Mouse (Mus musculus) layer of hippocampus, postnatal 10 days (tissue): ENCODE results near the gene Dlec1. TPM values are rescaled to one million over a fixed set of nuclear protein-coding genes. Genes with fewer than 3 reads are reported as not detected.

Experiments used
- DNase-seq, 2 experiments: peaks; one replicate each; pipeline ENCODE4 v3.0.0; 2021; ENCODE audit warnings: low spot score in 2 of 2
- total RNA-seq, 2 experiments: library from RNA; stranded (reverse); gene quantifications; 2 replicates each; pipeline ENCODE4 v1.2.3; 2021

The Dlec1 gene
- total RNA-seq, 2 experiments from 2014 or later: 1.8 to 2.7 TPM

DNA sequence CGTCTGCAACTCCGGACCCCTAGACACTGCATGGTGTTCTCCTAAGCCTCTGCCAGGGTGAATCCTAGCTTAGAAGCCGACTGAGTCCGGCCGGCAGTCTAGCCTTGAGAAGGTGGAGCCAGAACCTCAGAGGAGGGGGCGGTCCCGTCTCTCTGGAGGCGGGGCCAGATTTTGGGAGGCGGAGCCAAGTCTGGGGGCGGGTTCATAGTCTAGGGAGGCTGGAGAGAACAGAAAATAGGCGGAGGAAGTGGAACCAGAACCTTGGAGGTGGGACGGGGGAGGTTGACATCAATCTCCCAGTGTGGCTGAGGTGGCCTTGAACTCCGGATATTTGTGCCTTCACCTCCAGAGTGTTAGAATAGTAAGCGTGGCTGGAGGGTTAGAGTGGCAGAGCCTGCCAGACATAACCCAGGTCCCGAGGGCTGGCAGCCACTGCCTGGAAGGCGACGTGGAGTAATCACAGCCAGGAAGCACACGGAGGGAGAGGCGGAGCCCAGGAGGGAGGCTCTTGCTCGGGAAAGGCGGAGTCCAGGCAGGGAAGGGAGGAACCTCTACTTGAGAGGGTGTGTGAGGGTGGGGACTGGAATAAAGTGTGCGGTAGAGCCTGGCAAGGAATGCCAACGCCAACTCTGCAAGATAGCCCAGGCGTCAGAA is 14.0 kb upstream of the Dlec1 start:
- DNase-seq: peak; percentile 80

GRCm38 (mm10) chr9:119089437-119089836 is 12.8 kb upstream of the Dlec1 start:
- no peak for DNase-seq

- no peak for DNase-seq
Observed at GRCm38 (mm10) chr9:119090462-119090861, 11.8 kb upstream of the Dlec1 start.

DNA sequence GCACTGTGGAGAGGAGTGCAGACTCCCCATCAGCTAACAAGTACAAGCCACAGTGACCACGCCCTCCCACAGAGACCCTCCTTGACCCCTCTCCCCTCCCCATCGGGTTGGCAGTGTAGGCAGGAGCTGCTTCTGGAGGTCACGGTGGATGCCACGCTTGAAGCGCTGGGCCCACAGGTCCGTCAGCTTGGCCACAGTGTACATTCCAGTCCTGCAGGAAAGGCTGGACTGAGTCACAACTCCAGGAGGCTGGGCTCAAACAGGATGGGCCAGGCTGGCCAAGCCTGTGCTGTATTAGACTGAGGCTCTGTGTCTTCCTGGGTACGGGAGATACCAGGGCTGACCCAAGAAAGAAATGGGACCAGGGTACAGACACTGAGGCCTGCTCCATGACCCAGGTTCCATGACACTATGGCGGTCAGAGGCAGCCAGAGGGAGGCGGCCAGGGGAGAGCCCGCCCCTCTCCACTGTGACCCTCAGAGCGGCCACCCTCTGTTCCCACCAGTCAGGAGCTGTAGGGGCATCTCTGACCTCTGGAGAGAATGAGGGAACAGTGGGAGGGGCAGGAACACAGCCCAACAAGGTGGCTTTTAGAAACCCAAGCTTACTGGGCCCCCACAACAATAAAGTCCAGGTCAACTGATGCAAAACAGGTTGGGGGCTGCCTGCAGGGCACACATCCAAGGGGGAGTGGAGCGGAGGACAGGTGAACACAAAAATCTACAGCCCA is 10.5 kb upstream of the Dlec1 start:
- DNase-seq: no peak

DNA sequence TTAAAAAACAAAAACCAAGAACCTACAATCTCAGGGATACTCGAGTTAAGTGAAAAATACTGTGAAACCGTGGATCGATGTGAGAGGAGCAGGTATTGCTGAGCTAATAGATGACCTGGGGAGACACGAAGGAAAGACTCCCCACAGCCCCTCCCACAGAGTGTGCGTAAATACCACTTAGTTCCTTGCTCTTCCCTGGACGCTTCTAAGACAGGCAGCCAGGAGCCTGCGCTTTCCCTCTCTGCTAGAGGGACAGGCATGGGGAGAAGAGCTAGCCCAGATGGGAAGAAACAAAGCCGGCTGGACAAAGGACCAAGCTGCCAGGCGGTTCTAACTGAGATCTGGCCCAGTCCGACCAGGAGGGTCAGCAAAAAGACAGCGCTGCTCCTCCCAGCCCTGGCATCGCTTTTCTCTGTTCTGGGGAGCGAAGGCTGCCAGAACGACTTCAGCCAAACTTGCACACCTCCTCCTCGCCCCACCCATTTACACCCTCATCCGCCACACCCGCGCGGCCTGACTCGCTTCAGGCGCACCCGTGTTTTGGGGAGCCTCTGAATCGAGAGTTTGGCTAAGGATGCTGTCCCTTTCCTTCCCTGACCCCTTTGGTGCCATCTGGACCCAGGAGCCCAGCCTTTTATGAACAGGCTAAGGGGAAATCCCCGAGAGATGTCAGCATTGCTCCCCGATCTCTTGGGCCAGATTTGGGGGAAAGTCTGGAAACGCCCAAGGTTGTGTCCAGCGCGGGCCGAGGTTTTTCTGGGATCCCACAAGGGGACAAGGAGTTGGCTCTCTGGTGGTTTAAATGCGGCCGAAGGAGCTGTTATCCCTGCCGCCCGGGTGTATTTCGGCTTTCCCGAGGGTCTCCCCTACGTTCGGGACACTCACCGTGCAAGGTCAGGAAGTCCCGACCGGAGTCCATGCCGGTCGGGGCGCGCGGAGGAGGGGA is 9.5 kb upstream of the Dlec1 start:
- no peak for DNase-seq

DNA sequence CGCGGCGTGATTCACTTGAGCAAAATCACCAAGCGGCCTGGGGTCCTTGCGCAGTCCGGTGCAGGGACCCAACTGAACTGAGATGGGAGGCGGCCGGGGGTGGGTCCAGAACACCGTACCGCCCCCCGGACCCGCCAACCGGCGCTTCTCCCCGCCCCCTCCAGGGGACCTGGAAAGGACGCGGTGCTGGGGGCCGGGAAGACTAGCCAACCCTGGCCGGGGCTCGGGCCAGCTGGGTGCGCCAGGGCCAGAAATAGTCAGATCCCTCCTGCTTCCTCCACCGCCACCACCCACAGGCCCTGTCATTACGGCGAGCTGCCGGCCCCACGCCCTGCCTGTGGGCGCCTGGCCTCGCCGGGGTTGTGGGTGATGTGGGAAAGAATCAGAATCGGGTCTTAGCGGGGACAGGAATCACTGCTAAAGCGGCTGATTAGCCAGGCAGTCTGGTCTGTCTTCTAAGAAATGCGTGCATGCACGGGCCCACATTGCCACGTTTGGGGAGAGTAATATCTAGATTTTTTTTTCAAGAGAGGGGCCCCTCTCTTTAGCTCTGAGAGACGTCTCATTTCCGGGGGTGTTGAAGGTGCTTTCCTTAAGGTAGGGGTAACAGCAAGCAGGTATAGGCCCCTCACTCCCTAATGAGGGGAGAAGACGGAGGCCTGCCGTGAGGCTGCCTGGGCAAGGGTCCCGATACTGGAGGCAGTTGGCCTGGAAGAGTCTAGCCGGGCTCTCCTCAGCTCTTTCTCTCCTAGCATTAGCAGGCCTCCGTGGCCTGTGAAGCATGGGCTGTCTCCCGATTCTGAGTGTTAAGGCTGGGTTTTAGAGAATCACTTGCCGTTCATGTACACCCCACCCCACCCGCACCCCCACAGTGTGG is 8.6 kb upstream of the Dlec1 start, which contains the start of gene Plcd1:
TSS of gene Plcd1 (minus strand) at position 84 of the 877 bp plus-strand sequence.
- DNase-seq: peak; percentile 89 to 92

DNA sequence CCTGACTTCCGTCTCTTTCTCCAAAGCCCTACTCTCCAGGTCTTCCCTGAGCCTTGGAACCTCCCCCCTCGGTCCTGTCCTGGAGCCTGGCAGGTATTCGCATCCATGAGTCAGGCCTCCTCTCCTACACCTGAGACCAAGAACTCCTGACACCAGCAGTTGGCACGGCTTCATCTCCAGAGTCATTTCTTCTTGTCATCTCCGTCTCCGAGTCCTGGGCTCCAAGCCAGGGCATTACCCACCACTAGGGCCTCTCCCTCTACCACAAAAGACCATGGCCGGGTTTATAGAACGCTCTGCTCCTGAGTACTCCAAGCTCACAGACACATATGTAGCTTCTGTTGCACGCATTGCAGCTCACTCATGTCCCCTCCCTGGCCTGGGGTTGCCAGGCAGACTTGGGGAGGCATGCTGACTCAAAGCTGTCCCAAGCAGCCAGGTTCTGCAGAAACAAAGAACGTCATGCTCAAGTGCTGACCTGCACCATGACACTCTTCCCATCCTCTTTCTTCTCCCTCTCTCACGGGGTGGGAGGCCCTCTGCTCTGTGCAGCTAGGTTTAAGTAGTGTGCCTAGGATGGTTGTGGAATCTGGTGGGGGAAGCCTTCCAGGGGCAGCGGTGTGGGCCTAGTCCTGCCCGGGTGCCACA is 7.7 kb upstream of the Dlec1 start:
- DNase-seq: no peak

GRCm38 (mm10) chr9:119100177-119100898 is 1.9 kb upstream of the Dlec1 start:
- no peak for DNase-seq

- no peak for DNase-seq
Observed at GRCm38 (mm10) chr9:119102783-119103113, 470 bp downstream of the Dlec1 start.

GRCm38 (mm10) chr9:119107566-119107965 is 5.3 kb downstream of the Dlec1 start:
- DNase-seq: peak in 1 of 2 experiments; percentile 60

- no peak for DNase-seq
Observed at GRCm38 (mm10) chr9:119109685-119110353, 7.5 kb downstream of the Dlec1 start.

DNA sequence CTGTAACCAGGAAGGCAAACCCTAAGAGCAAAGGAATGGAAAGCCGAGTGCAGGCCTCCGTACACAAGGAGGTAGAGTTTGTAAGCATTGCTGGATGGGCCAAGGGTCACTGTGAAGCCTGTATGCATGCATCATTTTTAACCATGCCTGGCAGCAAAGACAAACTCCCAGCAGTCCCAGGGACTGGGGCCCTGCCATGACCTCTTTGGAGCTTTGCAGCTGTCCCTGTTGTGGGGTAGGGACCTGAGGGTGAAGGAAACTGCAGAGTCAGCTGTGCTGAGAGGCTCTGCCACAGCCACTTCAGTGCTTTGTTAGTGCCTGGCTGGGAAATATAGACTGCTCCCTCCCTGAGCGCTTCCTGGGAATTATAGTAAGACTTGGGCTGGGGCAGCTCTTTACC is 8.4 kb downstream of the Dlec1 start:
- DNase-seq: no peak

DNA sequence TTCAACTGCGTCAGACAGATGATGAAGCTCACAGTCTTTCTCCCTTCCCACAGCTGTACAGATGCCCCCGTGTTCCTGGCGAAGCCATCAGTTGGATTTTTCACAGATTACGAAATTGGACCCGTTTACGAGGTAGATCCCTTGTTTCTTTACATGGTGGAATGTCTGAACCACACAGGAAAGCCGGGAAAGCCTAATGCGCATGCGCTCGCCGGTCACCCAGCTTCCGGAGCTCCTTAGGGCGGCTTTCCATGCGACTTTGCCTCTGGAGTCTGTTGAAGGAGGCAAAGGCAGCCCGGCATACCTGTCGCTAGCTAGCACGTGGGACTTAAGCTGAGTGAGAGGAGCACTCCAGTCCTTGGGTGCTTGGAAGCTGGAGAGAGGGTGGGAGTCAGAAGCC is 12.6 kb downstream of the Dlec1 start:
- no peak for DNase-seq

DNA sequence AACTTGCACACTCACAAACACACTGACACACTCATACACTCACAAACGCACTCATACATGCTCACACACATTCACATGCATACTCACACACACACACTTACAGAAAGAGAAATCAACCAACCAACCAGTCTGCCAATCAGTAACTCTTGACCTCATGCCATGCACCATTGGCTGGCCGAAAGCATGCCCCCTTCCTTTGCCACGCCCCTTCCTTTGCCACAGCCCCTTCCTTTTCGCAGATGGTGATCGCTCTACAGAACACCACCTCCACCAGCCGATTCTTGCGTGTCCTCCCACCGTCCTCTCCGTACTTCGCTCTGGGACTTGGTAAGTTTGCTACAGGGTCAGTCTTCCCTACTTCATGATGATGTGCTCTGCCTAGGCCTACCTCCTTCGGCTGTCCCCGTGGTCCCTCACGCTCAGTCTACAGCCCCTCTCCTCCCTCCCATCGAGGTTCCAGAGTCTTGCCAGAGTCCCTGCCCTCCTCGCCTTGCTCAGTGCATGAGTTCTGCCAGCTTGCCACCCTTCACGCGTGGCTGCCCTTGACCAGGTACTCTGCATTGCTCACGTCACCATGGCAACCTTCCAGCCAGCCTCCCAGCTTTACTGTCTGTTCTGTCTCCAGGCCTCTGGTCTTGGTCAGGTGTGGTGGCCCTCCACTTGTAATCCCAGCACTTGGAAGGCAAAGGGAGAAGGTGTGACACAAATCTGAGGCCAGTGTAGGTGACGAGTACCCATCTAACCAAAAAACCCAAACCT is 17.3 kb downstream of the Dlec1 start:
- DNase-seq: no peak

- DNase-seq: no peak
Observed at GRCm38 (mm10) chr9:119120168-119120560, 17.9 kb downstream of the Dlec1 start.

DNA sequence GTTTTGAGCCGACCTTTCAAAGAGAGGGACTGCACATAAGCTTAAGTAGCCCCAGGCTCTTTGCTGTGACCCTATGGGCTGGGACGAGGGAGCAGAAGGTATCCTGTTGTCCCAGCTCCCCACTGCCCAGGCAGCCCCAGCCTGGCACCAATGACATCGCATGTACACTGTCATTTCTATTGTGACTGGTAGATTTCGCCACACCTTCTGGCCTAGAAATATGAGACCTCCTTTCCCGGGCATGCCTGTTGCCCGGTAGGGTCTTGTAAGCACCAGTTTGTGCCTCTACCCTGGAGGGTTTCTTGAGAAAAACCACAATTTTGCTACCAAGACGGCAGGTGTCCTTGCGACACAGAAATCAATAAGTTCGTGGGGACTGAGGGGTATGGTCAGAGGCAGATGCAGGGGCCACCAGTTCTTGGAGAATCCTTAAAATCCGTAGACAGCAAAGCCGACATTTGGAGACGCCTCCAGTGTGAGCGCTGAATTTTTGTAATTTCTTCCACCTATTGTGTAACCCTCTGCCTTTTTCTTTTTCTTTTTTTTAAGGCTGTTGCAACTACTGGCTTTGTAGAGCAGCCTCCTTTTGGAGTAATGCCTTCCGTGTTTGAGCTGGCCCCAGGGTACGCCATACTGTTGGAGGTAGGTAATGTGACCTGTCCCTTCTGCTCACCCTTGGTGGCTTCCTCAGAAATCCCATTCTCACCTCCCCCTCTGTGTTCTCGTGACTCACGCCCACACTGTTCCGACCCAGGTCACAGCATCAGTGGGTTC is 20.5 kb downstream of the Dlec1 start:
- no peak for DNase-seq

DNA sequence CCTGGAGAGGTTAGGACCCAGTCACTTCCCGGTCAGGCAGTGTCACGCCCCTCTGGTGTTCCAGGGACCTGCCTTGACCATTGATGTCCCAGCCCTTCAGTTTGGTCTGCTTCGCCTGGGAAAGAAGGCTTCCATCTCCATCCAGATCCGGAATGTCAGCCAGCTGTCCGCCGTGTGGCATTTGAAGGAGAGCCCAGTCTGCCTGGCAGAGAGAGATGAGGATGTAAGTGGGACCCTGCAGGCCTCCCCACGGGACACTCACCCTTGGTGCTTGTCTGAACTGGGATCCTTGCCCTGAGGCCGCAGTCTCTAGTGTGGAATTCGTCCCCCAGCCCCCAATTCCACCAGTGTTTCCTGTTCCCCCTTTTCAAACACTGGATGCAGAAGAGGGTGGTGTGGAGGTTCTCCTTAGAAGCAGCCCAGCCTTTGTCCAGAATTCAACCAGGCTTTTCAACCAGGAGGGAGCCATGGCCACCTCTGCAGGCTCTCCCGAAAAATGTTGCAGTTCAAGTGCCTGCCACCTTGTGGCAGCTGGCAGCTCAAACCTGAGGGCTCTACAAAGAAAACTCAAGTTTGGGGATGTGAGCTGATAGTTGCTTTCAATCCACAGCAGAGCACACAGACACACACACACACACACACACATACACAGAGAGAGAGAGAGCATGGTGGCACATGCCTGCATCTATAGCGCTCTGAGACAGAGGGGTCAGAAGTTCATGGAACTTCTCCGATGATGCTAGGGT is 26.3 kb downstream of the Dlec1 start:
- no peak for DNase-seq
